Mouse (Mus musculus): Measurements from ENCODE around the gene Dgkd. TPM values are rescaled to one million over a fixed set of nuclear protein-coding genes. Genes with fewer than 3 reads are reported as not detected.

The Dgkd gene
- total and polyA plus RNA-seq, 3 experiments = 29.5 to 135 (median 39.5) TPM

- H3K4me3 ChIP-seq (ENCODE audit: control insufficient read depth in 1 of 2, insufficient read depth in 1 of 2, low read depth in 2 of 2, low read length in 2 of 2) = peak overlapping the region; percentile 16 to 37
- peak overlapping the region; percentile 71 for H3K9ac ChIP-seq (ENCODE audit: control insufficient read depth, low read depth, low read length, poor library complexity, severe bottlenecking)
- DNase-seq (ENCODE audit: low read depth, low spot score) = no peak
- peaks cover 2% of the 10 kb centered on the region; the same call in 1 of the 2 replicates for H3K79me2 ChIP-seq (ENCODE audit: control insufficient read depth, insufficient read depth, low read length, poor library complexity)
- H3K27me3 ChIP-seq (ENCODE audit: control insufficient read depth in 1 of 2, insufficient read depth in 2 of 2, low read length in 2 of 2) = no peaks in the 10 kb centered on the region
- H3K27ac ChIP-seq (ENCODE audit: control insufficient read depth, low read depth, low read length) = peak overlapping the region; percentile 99
- no peak for TF ChIP-seq MAFK (IDR thresholded peaks at IDR 0.05; ENCODE audit: borderline replicate concordance, low read depth, low read length)
- TF ChIP-seq CHD2 (IDR thresholded peaks at IDR 0.05; ENCODE audit: low read length) = no peak
- TF ChIP-seq BHLHE40 (IDR thresholded peaks at IDR 0.05; ENCODE audit: borderline replicate concordance, low read depth, low read length) = no peak
- TF ChIP-seq USF1 (IDR thresholded peaks at IDR 0.05; ENCODE audit: low read depth, low read length) = no peak
- no peak for TF ChIP-seq POLR2A (IDR thresholded peaks at IDR 0.05; ENCODE audit: control insufficient read depth in 1 of 2, insufficient read depth in 1 of 2, low read depth in 1 of 2, low read length in 2 of 2, poor library complexity in 1 of 2)
- no peak for TF ChIP-seq ZKSCAN1 (IDR thresholded peaks at IDR 0.05; ENCODE audit: low read depth, low read length)
- TF ChIP-seq NELFE (IDR thresholded peaks at IDR 0.05; ENCODE audit: low read depth, low read length) = no peak
- TF ChIP-seq MEF2A (IDR thresholded peaks at IDR 0.05; ENCODE audit: extremely low read depth, insufficient replicate concordance, low read depth, low read length, poor library complexity, severe bottlenecking) = no peak
- no peak for TF ChIP-seq ZC3H11A (IDR thresholded peaks at IDR 0.05; ENCODE audit: low read depth, low read length)
- no peak for TF ChIP-seq CTCF (IDR thresholded peaks at IDR 0.05 in 2 of 3, conservative IDR thresholded peaks at IDR 0.05 in 1 of 3; ENCODE audit: control insufficient read depth in 1 of 3, insufficient read depth in 1 of 3, low read depth in 2 of 3, low read length in 3 of 3, poor library complexity in 1 of 3, severe bottlenecking in 1 of 3)
- no peak for TF ChIP-seq SMC3 (IDR thresholded peaks at IDR 0.05; ENCODE audit: low read depth, low read length)
- no peak for TF ChIP-seq CHD1 (IDR thresholded peaks at IDR 0.05; ENCODE audit: low read depth, low read length)
- TF ChIP-seq MXI1 (IDR thresholded peaks at IDR 0.05; ENCODE audit: low read depth, low read length) = no peak
- TF ChIP-seq GATA1 (IDR thresholded peaks at IDR 0.05; ENCODE audit: low read depth, low read length) = no peak
- no peaks in the 10 kb centered on the region for H3K9me3 ChIP-seq (replicated peaks; ENCODE audit: insufficient read depth, low read length)
- H3K36me3 ChIP-seq (ENCODE audit: control insufficient read depth in 1 of 2, insufficient read depth in 2 of 2, low read length in 2 of 2) = peaks cover 3 to 47% of the 10 kb centered on the region in 2 experiments
- peaks cover 21 to 31% of the 10 kb centered on the region in 2 experiments for H3K4me1 ChIP-seq (ENCODE audit: control insufficient read depth in 1 of 2, insufficient read depth in 2 of 2, low read length in 2 of 2)
Observed at GRCm38 (mm10) chr1:87958931-87959330, 105.8 kb downstream of the Dgkd start.

- peaks cover 3 to 43% of the 10 kb centered on the region in 2 experiments for H3K36me3 ChIP-seq (ENCODE audit: control insufficient read depth in 1 of 2, insufficient read depth in 2 of 2, low read length in 2 of 2)
- peak overlapping the region; percentile 100 for H3K27ac ChIP-seq (ENCODE audit: control insufficient read depth, low read depth, low read length)
- no peaks in the 10 kb centered on the region for H3K27me3 ChIP-seq (ENCODE audit: control insufficient read depth in 1 of 2, insufficient read depth in 2 of 2, low read length in 2 of 2)
- H3K79me2 ChIP-seq (ENCODE audit: control insufficient read depth, insufficient read depth, low read length, poor library complexity) = peaks cover 2% of the 10 kb centered on the region; the same call in 1 of the 2 replicates
- DNase-seq (ENCODE audit: low read depth, low spot score) = peak; percentile 77
- peak overlapping the region; percentile 32 for H3K9ac ChIP-seq (ENCODE audit: control insufficient read depth, low read depth, low read length, poor library complexity, severe bottlenecking)
- H3K9me3 ChIP-seq (replicated peaks; ENCODE audit: insufficient read depth, low read length) = no peaks in the 10 kb centered on the region
- H3K4me1 ChIP-seq (ENCODE audit: control insufficient read depth in 1 of 2, insufficient read depth in 2 of 2, low read length in 2 of 2) = peaks cover 21 to 31% of the 10 kb centered on the region in 2 experiments
- TF ChIP-seq MXI1 (IDR thresholded peaks at IDR 0.05; ENCODE audit: low read depth, low read length) (peak; percentile 23; the same call in 1 of the 2 replicates), ETS1 (IDR thresholded peaks at IDR 0.05; ENCODE audit: low read depth, low read length) (no peak), ZMIZ1 (IDR thresholded peaks at IDR 0.05; ENCODE audit: low read depth, low read length) (no peak), MAX (IDR thresholded peaks at IDR 0.05; ENCODE audit: low read length) (no peak), SMC3 (IDR thresholded peaks at IDR 0.05; ENCODE audit: low read depth, low read length) (no peak), SIN3A (IDR thresholded peaks at IDR 0.05; ENCODE audit: low read length) (no peak), TCF12 (IDR thresholded peaks at IDR 0.05; ENCODE audit: low read depth, low read length) (peak; percentile 52; the same call in 1 of the 2 replicates), RCOR1 (IDR thresholded peaks at IDR 0.05; ENCODE audit: low read depth, low read length) (no peak), ZNF384 (IDR thresholded peaks at IDR 0.05; ENCODE audit: low read depth, low read length) (peak; percentile 89), GATA1 (IDR thresholded peaks at IDR 0.05; ENCODE audit: low read depth, low read length) (peak; percentile 64; the same call in 1 of the 2 replicates), CTCF (IDR thresholded peaks at IDR 0.05 in 2 of 3, conservative IDR thresholded peaks at IDR 0.05 in 1 of 3; ENCODE audit: control insufficient read depth in 1 of 3, insufficient read depth in 1 of 3, low read depth in 2 of 3, low read length in 3 of 3, poor library complexity in 1 of 3, severe bottlenecking in 1 of 3) (no peak), MYB (IDR thresholded peaks at IDR 0.05; ENCODE audit: low read depth, low read length) (peak; percentile 76), POLR2AphosphoS2 (IDR thresholded peaks at IDR 0.05; ENCODE audit: low read length) (no peak; the same call in 1 of the 2 replicates), CHD1 (IDR thresholded peaks at IDR 0.05; ENCODE audit: low read depth, low read length) (no peak), NELFE (IDR thresholded peaks at IDR 0.05; ENCODE audit: low read depth, low read length) (no peak)
- H3K4me3 ChIP-seq (ENCODE audit: control insufficient read depth in 1 of 2, insufficient read depth in 1 of 2, low read depth in 2 of 2, low read length in 2 of 2) = peak overlapping the region in 1 of 2 experiments; percentile 16; a peak in 2 of 4 replicates
Observed at GRCm38 (mm10) chr1:87959532-87959931, 106.4 kb downstream of the Dgkd start.

Data from MEL (cell line).